Mouse (Mus musculus): ENCODE data around the gene Tlr5. TPM values are rescaled to one million over a fixed set of nuclear protein-coding genes. Genes with fewer than 3 reads are reported as not detected.

Gene Tlr5
- polyA plus RNA-seq, 1 experiment from 2014 or later = 0.34 TPM

DNA sequence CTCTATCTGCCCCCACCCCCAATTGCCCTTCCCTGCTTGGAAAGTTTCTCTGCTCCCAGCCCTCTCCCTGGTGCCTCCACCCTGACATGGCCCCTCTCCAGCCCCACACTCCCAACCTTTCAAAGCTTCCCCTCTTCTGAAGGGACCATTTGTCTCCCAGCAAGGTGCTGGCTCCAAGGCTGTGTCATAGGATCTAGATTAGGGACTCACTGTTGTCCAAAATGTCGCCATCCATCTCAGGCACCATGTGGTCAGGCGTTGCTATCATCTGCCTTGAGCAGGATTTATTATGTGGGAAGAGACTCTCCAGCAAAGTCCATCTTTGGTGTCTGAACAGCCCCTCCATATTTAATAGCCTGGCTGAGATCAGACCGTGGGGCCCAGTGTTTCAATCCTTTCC is 34.1 kb downstream of the Tlr5 start:
- no peak for DNase-seq (ENCODE audit: low spot score)

- peak; percentile 12 for DNase-seq (ENCODE audit: low spot score)
Observed at GRCm38 (mm10) chr1:182990092-182990762, 35.6 kb downstream of the Tlr5 start.

DNA sequence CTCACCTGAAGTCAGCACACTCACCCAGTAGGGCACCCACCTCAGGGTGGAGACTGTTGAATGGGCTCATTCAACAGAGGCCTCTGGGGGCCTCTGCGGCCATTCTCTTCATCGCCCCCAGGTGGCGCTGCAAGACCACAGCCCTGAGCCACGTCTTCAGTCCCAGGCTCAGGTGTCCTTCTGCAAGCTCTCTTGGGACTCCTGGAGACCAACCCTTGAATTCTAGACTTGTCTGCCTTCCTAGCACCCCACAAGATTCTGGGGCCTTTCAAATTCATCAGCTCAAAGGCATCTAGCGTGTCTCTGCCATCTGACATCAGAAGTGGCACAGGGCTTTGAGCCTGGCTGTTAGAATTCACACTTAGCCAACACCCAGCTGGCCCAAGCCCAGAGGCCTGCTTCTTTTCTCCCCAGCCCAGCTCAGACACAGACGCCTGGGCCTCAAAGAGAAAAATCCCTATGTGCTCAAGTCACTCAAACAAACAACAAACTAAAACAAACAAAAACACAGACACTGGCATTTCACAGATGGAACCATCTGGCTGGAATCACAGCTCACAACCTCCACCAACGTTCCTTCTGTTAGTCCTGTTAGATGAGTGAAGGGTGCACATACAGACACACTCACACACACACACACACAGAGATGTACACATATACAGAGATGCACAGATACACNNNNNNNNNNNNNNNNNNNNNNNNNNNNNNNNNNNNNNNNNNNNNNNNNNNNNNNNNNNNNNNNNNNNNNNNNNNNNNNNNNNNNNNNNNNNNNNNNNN is 36.6 kb downstream of the Tlr5 start:
- DNase-seq (ENCODE audit: low spot score) = peak; percentile 84

Other genes starting within 250 kb of the Tlr5 start
- not detected in 2 replicates for gene Ccdc185, start 205.6 kb upstream of the Tlr5 start, polyA plus RNA-seq (2015; fragmentation: Nextera tagmentation; extraction: Ambion mirVana)
- gene Susd4, start 190.9 kb upstream of the Tlr5 start, polyA plus RNA-seq (2015; fragmentation: Nextera tagmentation; extraction: Ambion mirVana) = 9.3 and 9.6 TPM in 2 replicates